Mouse (Mus musculus) ovary, adult 18-20 months (tissue): ENCODE measurements around the gene Ctsz.

Source experiments
- DNase-seq: peaks from one replicate; pipeline ENCODE4 v3.0.0; 2022; ENCODE audit warnings: low spot score, mixed read lengths

Ctsz gene

GRCm38 (mm10) chr2:174393383-174393782 lies 45.5 kb downstream of the Ctsz start:
- DNase-seq, result no peak

GRCm38 (mm10) chr2:174392554-174392953 lies 46.3 kb downstream of the Ctsz start:
- no peak for DNase-seq

GRCm38 (mm10) chr2:174391936-174392335 lies 46.9 kb downstream of the Ctsz start:
- DNase-seq, result no peak

GRCm38 (mm10) chr2:174381021-174381420 lies 57.8 kb downstream of the Ctsz start:
- DNase-seq, result no peak
